Mouse (Mus musculus): ENCODE results near the gene Srrm2.

DNA sequence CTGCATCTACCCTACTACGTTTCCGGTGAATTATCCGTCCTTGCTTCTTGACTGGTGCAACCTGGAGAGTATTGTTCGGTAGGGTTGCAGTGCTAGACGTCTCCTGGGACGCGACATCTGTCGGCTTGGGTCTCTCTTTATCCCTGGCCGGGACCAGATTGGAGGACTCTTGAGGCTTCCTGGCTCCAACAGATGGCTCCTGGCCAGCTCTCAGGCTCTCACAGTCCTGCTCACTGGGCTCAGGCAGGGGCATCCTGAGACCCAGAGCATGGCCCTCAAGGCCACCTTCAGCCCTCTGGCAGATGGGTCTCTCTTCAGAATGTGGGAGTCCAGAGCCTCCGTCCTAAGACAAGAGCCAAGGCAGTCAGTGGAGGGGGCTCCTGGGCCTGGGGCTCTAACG, 27.4 kb upstream of the Srrm2 start:
- no peak for TF ChIP-seq POLR2A (IDR thresholded peaks at IDR 0.05; ENCODE audit: low read depth, low read length)
- no peak for TF ChIP-seq CTCF (IDR thresholded peaks at IDR 0.05; ENCODE audit: extremely low read depth, insufficient read depth, insufficient read length, insufficient replicate concordance)

All from spleen, adult 2 months (tissue).